Mouse (Mus musculus) retina, postnatal 1 day (tissue): ENCODE results near the gene Ppcdc.

Experiments
- DNase-seq: peaks from one replicate; pipeline ENCODE4 v3.0.0-alpha.2; 2012

Ppcdc gene

GRCm38 (mm10) chr9:57351277-57351676 lies 88.6 kb downstream of the Ppcdc start:
- peak; percentile 25 for DNase-seq

GRCm38 (mm10) chr9:57345902-57346301 lies 94.0 kb downstream of the Ppcdc start:
- no peak for DNase-seq

DNA sequence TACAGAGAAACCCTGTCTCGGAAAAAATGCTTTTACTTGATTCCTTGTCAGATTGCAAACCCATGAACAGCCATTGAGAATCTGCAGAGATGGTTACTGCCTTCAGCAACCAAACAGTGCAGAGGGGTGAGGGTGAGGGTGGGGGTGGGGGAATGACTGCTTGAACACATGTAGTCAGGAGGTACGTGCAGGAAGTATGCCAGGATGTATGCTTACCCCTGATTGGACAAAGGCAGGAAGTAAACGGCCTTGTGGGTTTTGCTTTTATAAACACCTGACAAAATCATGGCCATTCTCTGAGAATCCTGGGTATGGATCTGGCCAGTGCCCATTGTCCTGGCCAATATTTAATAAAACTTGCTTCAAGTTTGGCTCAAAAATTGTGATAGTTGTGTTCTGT lies 96.2 kb downstream of the Ppcdc start:
- DNase-seq: no peak

- no peak for DNase-seq
These were observed 96.9 kb downstream of the Ppcdc start for GRCm38 (mm10) chr9:57342906-57343474.

DNA sequence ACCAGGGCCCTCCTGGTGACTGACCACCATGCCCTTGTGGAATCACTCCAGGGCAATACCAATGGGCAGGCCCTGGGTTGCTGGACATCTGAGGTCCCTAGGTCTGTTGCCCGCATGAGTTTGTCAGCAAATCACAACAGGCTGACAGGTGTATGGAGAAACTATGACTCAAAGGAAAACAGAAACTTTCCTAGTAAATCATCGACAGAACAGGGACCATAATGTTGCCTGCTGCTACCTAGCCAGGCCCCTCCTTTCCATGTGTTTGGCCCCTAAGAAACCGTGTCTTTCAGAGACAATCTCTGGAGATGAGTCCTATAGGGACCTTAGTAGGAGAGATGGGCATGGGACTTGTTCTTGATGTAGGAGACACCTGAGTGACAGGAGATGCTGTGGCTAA lies 97.7 kb downstream of the Ppcdc start:
- DNase-seq: no peak

DNA sequence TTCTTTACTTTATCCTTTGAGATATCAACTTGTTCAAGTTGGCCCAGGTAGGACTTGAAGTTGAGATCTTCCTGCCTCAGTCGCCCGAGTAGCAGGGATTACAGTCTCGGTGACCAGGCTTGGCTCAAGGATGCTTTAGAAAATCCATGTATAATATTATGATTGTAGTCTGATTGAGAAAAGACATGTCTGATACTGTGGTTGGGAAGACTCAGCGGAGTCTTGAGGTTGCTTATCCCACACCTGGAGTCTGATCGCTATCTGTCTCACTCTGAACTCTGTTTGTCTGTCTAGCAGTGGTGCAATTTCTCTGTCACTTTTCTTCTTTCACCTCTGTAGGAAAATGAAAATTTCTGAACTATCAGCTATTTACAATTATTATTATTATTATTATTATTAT lies 99.6 kb downstream of the Ppcdc start:
- no peak for DNase-seq

DNA sequence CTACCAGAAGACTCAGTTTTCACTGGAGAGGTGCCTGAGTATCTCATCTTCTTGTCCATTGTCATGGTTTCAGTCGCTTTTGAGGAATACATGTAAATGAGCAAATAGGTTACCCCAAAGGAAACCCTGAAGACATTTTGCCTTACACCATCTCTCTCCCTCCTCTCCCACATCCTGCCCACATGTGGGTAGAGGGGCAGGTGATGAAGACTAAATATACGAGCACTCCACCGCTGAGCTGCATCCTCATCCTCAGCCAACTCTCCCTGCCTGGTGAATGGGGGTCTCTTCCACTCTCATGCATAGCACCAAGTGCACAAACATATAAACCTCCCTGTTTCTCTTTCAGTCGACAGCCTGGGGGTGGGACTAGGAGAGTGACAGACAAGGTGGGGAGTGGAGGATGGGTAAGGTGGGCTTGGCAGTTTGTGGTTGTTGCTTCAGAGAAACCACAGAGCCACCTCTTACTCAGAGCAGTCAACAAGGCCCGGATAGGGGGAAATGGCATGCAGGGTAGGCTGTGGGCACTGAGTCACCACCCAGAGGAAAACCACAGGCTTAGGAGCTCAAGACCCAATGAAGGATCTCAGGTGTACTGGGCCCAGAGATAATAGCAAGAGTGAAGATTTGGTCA lies 100.2 kb downstream of the Ppcdc start:
- no peak for DNase-seq

DNA sequence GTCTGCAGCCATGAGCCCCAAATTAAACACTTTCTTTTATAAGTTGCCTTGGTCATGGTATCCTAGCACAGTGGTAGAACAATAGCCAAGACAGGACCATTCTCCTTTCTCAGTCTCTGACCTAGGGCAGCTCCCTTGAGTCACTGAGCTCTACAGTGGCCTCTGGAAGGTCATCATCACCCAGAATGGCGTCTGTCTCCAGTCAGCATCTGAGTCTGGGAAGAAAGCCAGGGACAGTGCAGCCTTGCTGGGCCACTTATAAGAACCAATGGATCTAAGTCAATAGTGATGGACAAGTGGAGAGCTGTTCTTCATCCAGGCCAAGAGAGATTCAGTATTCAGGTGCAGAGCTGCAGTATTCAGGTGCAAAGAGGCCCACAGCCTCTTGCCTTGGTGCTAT lies 101.2 kb downstream of the Ppcdc start:
- DNase-seq: no peak
